Mouse (Mus musculus): ENCODE results near the gene Cdc42ep5.

DNA sequence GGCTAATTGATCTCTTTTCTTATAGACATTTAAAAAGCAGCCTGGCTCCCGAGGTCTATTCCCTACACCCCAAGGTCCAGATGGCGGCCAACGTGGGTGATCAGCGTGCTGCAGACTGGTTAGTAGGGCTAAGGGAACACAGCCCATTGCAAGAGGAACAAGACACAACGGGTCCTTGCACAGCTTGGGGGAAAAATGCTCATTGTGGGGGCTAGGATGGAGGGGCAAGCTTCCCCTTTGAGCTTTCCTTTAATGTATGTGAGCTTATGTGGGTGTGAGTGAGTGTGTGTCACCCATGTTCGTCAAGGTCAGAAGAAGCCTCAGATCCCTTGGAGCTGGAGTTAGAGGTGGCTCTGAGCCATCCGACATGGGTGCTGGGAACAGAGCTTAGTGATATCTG is 26.0 kb downstream of the Cdc42ep5 start:
- TF ChIP-seq CTCF (IDR thresholded peaks at IDR 0.05; ENCODE audit: borderline replicate concordance, insufficient read depth, low read length) (no peak), POLR2A (IDR thresholded peaks at IDR 0.05; ENCODE audit: low read depth, low read length) (no peak)

Measured in embryonic fibroblast, embryonic 13.5 days (primary cell).